ENCODE assay signal across 25 mouse cellular contexts in genomic region chr16:17799584-17799983, GRCm38 (mm10). TPM values are rescaled to one million over a fixed set of nuclear protein-coding genes. Genes with fewer than 3 reads are reported as not detected.
DNase-seq lines count a peak whose midpoint lies in the region; ATAC-seq lines count a peak whose summit lies in the region.
"Had no signal": no experiment of that assay in that cellular context is flagged by ENCODE, and none has a peak within 500 bp of the region (broad histone marks: within the 10 kb centered on the region; RNA-seq: fewer than 3 reads in every experiment).

No protein-coding gene starts in this region.

- no peak overlapping the region for H3K4me2 ChIP-seq in hindbrain, embryonic 11.5 days (replicated peaks; ENCODE audit: low read depth, low read length)
- H3K4me2 ChIP-seq in lung, embryonic 16.5 days (ENCODE audit: low read depth, low read length), result peak overlapping the region; percentile 85
- H3K4me2 ChIP-seq in embryonic facial prominence, embryonic 14.5 days (ENCODE audit: low read depth, low read length), result peak overlapping the region; percentile 80
- H3K4me2 ChIP-seq in limb, embryonic 15.5 days, result peak overlapping the region; percentile 62
- H3K4me2 ChIP-seq: midbrain, embryonic 15.5 days had no signal

- no peak overlapping the region for H3K27ac ChIP-seq in hindbrain, embryonic 11.5 days (ENCODE audit: low read depth, low read length)
- no peak overlapping the region for H3K27ac ChIP-seq in hindbrain, embryonic 10.5 days
- H3K27ac ChIP-seq in lung, embryonic 16.5 days (ENCODE audit: low read length), result no peak overlapping the region
- no peak overlapping the region for H3K27ac ChIP-seq in embryonic facial prominence, embryonic 14.5 days (replicated peaks; ENCODE audit: low read depth, low read length)
- no peak overlapping the region for H3K27ac ChIP-seq in limb, embryonic 15.5 days
- H3K27ac ChIP-seq: hindbrain, embryonic 14.5 days; midbrain, embryonic 15.5 days; neural tube, embryonic 13.5 days had no signal

- H3K9ac ChIP-seq in hindbrain, embryonic 11.5 days (ENCODE audit: low read depth, low read length), result no peak overlapping the region
- H3K9ac ChIP-seq in lung, embryonic 16.5 days (ENCODE audit: low read length), result peak overlapping the region; percentile 94; the same call in 1 of the 2 replicates
- 0 out of 2 replicates have a peak overlapping the region, but pooled peaks have one; percentile 20 for H3K9ac ChIP-seq in embryonic facial prominence, embryonic 14.5 days (ENCODE audit: low read depth, low read length)
- no peak overlapping the region for H3K9ac ChIP-seq in limb, embryonic 15.5 days
- H3K9ac ChIP-seq: forebrain, postnatal 0 days; hindbrain, embryonic 14.5 days; midbrain, embryonic 15.5 days; neural tube, embryonic 13.5 days had no signal

- H3K9me3 ChIP-seq in hindbrain, embryonic 11.5 days (ENCODE audit: control insufficient read depth, low read length), result no peaks in the 10 kb centered on the region
- H3K9me3 ChIP-seq in hindbrain, embryonic 10.5 days, result no peaks in the 10 kb centered on the region
- H3K9me3 ChIP-seq in lung, embryonic 16.5 days (ENCODE audit: control insufficient read depth, low read length), result no peaks in the 10 kb centered on the region
- no peaks in the 10 kb centered on the region for H3K9me3 ChIP-seq in embryonic facial prominence, embryonic 14.5 days (ENCODE audit: control insufficient read depth, low read length)
- H3K9me3 ChIP-seq in limb, embryonic 15.5 days, result no peaks in the 10 kb centered on the region
- H3K9me3 ChIP-seq: midbrain, embryonic 15.5 days; neural tube, embryonic 13.5 days had no signal

- no peak overlapping the region for H3K4me3 ChIP-seq in hindbrain, embryonic 11.5 days (ENCODE audit: low read depth, low read length)
- no peak overlapping the region for H3K4me3 ChIP-seq in hindbrain, embryonic 10.5 days
- H3K4me3 ChIP-seq in lung, embryonic 16.5 days (ENCODE audit: low read length), result peak overlapping the region; percentile 7; the same call in 1 of the 2 replicates
- peak overlapping the region; percentile 8; the same call in 1 of the 2 replicates for H3K4me3 ChIP-seq in embryonic facial prominence, embryonic 14.5 days (ENCODE audit: low read depth, low read length)
- H3K4me3 ChIP-seq in limb, embryonic 15.5 days, result peak overlapping the region; percentile 70
- H3K4me3 ChIP-seq: midbrain, embryonic 15.5 days had no signal

- peaks cover 15% of the 10 kb centered on the region for H3K4me1 ChIP-seq in hindbrain, embryonic 11.5 days (replicated peaks; ENCODE audit: control insufficient read depth, insufficient read depth, low read length)
- peaks cover 53% of the 10 kb centered on the region for H3K4me1 ChIP-seq in hindbrain, embryonic 10.5 days (replicated peaks)
- H3K4me1 ChIP-seq in lung, embryonic 16.5 days (replicated peaks; ENCODE audit: control insufficient read depth, insufficient read depth, low read length), result peaks cover 75% of the 10 kb centered on the region
- peaks cover 63% of the 10 kb centered on the region for H3K4me1 ChIP-seq in embryonic facial prominence, embryonic 14.5 days (ENCODE audit: control insufficient read depth, insufficient read depth, low read length)
- H3K4me1 ChIP-seq in limb, embryonic 15.5 days, result peaks cover 88% of the 10 kb centered on the region

- H3K27me3 ChIP-seq in hindbrain, embryonic 11.5 days (ENCODE audit: control insufficient read depth, insufficient read depth, low read length), result peaks cover 90% of the 10 kb centered on the region
- peaks cover 100% of the 10 kb centered on the region for H3K27me3 ChIP-seq in hindbrain, embryonic 10.5 days (ENCODE audit: insufficient read depth, poor library complexity, severe bottlenecking)
- peaks cover 41% of the 10 kb centered on the region for H3K27me3 ChIP-seq in lung, embryonic 16.5 days (ENCODE audit: control insufficient read depth, insufficient read depth, low read depth, low read length)
- peaks cover 36% of the 10 kb centered on the region for H3K27me3 ChIP-seq in embryonic facial prominence, embryonic 14.5 days (replicated peaks; ENCODE audit: control insufficient read depth, insufficient read depth, low read length)
- peaks cover 25% of the 10 kb centered on the region for H3K27me3 ChIP-seq in limb, embryonic 15.5 days

- no peaks in the 10 kb centered on the region for H3K36me3 ChIP-seq in hindbrain, embryonic 11.5 days (ENCODE audit: control insufficient read depth, insufficient read depth, low read length)
- H3K36me3 ChIP-seq in hindbrain, embryonic 10.5 days, result no peaks in the 10 kb centered on the region
- no peaks in the 10 kb centered on the region for H3K36me3 ChIP-seq in lung, embryonic 16.5 days (ENCODE audit: control insufficient read depth, insufficient read depth, low read length)
- H3K36me3 ChIP-seq in embryonic facial prominence, embryonic 14.5 days (ENCODE audit: control insufficient read depth, insufficient read depth, low read length), result peaks cover 21% of the 10 kb centered on the region; the same call in 1 of the 2 replicates
- H3K36me3 ChIP-seq in limb, embryonic 15.5 days, result peaks cover 17% of the 10 kb centered on the region
- H3K36me3 ChIP-seq: midbrain, embryonic 15.5 days; neural tube, embryonic 13.5 days had no signal

- DNase-seq in hindbrain, embryonic 11.5 days (ENCODE audit: low spot score), result peak; percentile 21
- DNase-seq in hindbrain, embryonic 10.5 days (ENCODE audit: low spot score), result no peak
- no peak for DNase-seq in lung, postnatal 14 days
- no peak for DNase-seq in embryonic facial prominence, embryonic 14.5 days (ENCODE audit: low spot score)
- DNase-seq in natural killer cell, adult 2 months (ENCODE audit: low spot score in 2 of 2), result no peak
- DNase-seq: adrenal gland, postnatal 25 days; B cell, adult 2 months; cerebellum, adult 2 months; forebrain, postnatal 0 days; gastrocnemius, adult 2 months; kidney, adult 8-10 months; left cerebral cortex, postnatal 4 days; right cerebral cortex, postnatal 25 days; thymus, postnatal 25 days had no signal

- no peak for ATAC-seq in hindbrain, embryonic 11.5 days (ENCODE audit: low FRiP score)
- ATAC-seq in lung, embryonic 16.5 days (ENCODE audit: low read depth), result no peak
- no peak for ATAC-seq in embryonic facial prominence, embryonic 14.5 days (ENCODE audit: low read depth)
- no peak for ATAC-seq in limb, embryonic 15.5 days (ENCODE audit: insufficient number of reproducible peaks, low FRiP score, low TSS enrichment, low read depth)
- no peak for ATAC-seq in monocyte, adult 5-6 weeks (replicated peaks; ENCODE audit: insufficient number of reproducible peaks, low FRiP score, low TSS enrichment, poor library complexity, severe bottlenecking)
- ATAC-seq: forebrain, postnatal 0 days; midbrain, embryonic 15.5 days had no signal

RNA-seq across cellular contexts. Expression of gene Scarf2, which starts 2.5 kb away (rescaled TPM):
- polyA plus RNA-seq in hindbrain, embryonic 11.5 days (2014; fragmentation: Nextera tagmentation; extraction: Ambion mirVana), result 6.4 and 7.2 TPM in 2 replicates
- 5.4 and 9.6 TPM in 2 replicates for polyA plus RNA-seq in hindbrain, embryonic 10.5 days (2016; fragmentation: Nextera tagmentation; extraction: Ambion mirVana)
- 12.4 and 13.9 TPM in 2 replicates for polyA plus RNA-seq in lung, embryonic 16.5 days (2015; fragmentation: Nextera tagmentation; extraction: Ambion mirVana)
- polyA plus RNA-seq in embryonic facial prominence, embryonic 14.5 days (2014; fragmentation: Nextera tagmentation; extraction: Ambion mirVana), result 34.5 and 35.8 TPM in 2 replicates
- 25.0 and 32.4 TPM in 2 replicates for polyA plus RNA-seq in limb, embryonic 15.5 days (2015; fragmentation: Nextera tagmentation; extraction: Ambion mirVana)
- total RNA-seq in monocyte, adult 5-6 weeks (2017), result 0.19 to 0.21 TPM in 2 of 3 replicates, not detected in the other
- total RNA-seq: common myeloid progenitor, adult 5-6 weeks had no signal

RNA-seq across cellular contexts. Expression of gene B830017H08Rik, which starts 33.3 kb away (rescaled TPM):
- polyA plus RNA-seq in hindbrain, embryonic 11.5 days (2014; fragmentation: Nextera tagmentation; extraction: Ambion mirVana), result 0.20 and 0.49 TPM in 2 replicates
- 0.22 TPM in 1 of 2 replicates, not detected in the other for polyA plus RNA-seq in hindbrain, embryonic 10.5 days (2016; fragmentation: Nextera tagmentation; extraction: Ambion mirVana)
- not detected in 2 replicates for polyA plus RNA-seq in lung, embryonic 16.5 days (2015; fragmentation: Nextera tagmentation; extraction: Ambion mirVana)
- 0.26 and 0.46 TPM in 2 replicates for polyA plus RNA-seq in embryonic facial prominence, embryonic 14.5 days (2014; fragmentation: Nextera tagmentation; extraction: Ambion mirVana)
- polyA plus RNA-seq in limb, embryonic 15.5 days (2015; fragmentation: Nextera tagmentation; extraction: Ambion mirVana), result 0.17 TPM in 1 of 2 replicates, not detected in the other
- not detected in 3 replicates for total RNA-seq in monocyte, adult 5-6 weeks (2017)
- total RNA-seq: adrenal gland, postnatal 25 days; common myeloid progenitor, adult 5-6 weeks; gastrocnemius, adult 2 months; granulocyte monocyte progenitor cell, adult 5-6 weeks; megakaryocyte progenitor cell, adult 5-6 weeks had no signal
- polyA plus RNA-seq: heart, postnatal 0 days; liver, embryonic 16.5 days had no signal

RNA-seq across cellular contexts. Expression of gene Car15, which starts 38.6 kb away (rescaled TPM):
- polyA plus RNA-seq in hindbrain, embryonic 11.5 days (2014; fragmentation: Nextera tagmentation; extraction: Ambion mirVana), result 1.8 and 2.9 TPM in 2 replicates
- 1.9 and 2.3 TPM in 2 replicates for polyA plus RNA-seq in hindbrain, embryonic 10.5 days (2016; fragmentation: Nextera tagmentation; extraction: Ambion mirVana)
- 4.1 and 4.5 TPM in 2 replicates for polyA plus RNA-seq in lung, embryonic 16.5 days (2015; fragmentation: Nextera tagmentation; extraction: Ambion mirVana)
- polyA plus RNA-seq in embryonic facial prominence, embryonic 14.5 days (2014; fragmentation: Nextera tagmentation; extraction: Ambion mirVana), result 2.4 and 3.0 TPM in 2 replicates
- 2.2 and 3.4 TPM in 2 replicates for polyA plus RNA-seq in limb, embryonic 15.5 days (2015; fragmentation: Nextera tagmentation; extraction: Ambion mirVana)
- total RNA-seq in monocyte, adult 5-6 weeks (2017), result 0.43 to 7.7 TPM (median 6.5 TPM) in 3 replicates

RNA-seq across cellular contexts. Expression of gene Klhl22, which starts 40.2 kb away (rescaled TPM):
- polyA plus RNA-seq in hindbrain, embryonic 11.5 days (2014; fragmentation: Nextera tagmentation; extraction: Ambion mirVana), result 44.8 and 45.0 TPM in 2 replicates
- 57.5 TPM in 2 replicates for polyA plus RNA-seq in hindbrain, embryonic 10.5 days (2016; fragmentation: Nextera tagmentation; extraction: Ambion mirVana)
- 59.0 and 62.8 TPM in 2 replicates for polyA plus RNA-seq in lung, embryonic 16.5 days (2015; fragmentation: Nextera tagmentation; extraction: Ambion mirVana)
- polyA plus RNA-seq in embryonic facial prominence, embryonic 14.5 days (2014; fragmentation: Nextera tagmentation; extraction: Ambion mirVana), result 77.1 and 90.9 TPM in 2 replicates
- polyA plus RNA-seq in limb, embryonic 15.5 days (2015; fragmentation: Nextera tagmentation; extraction: Ambion mirVana), result 83.9 and 88.5 TPM in 2 replicates
- 5.0 to 8.2 TPM (median 6.7 TPM) in 3 replicates for total RNA-seq in monocyte, adult 5-6 weeks (2017)

Comparison
In these comparisons a context has a peak if more than half of its experiments do, and no peak if none do; other contexts are left out.
1. H3K4me3 ChIP-seq: peak in lung, embryonic 16.5 days (single experiment), embryonic facial prominence, embryonic 14.5 days (single experiment) and limb, embryonic 15.5 days (single experiment); none in hindbrain, embryonic 11.5 days (single experiment) and hindbrain, embryonic 10.5 days (single experiment).
2. H3K9ac ChIP-seq: peak in lung, embryonic 16.5 days (single experiment) and embryonic facial prominence, embryonic 14.5 days (single experiment); none in hindbrain, embryonic 11.5 days (single experiment) and limb, embryonic 15.5 days (single experiment).